Mouse (Mus musculus): ENCODE data around the gene Grap.
"Not testable (repeated sequence)": the region's sequence is repeated elsewhere in the genome, so short reads cannot be mapped to it uniquely, and the experiment has no call there.

Gene Grap

DNA sequence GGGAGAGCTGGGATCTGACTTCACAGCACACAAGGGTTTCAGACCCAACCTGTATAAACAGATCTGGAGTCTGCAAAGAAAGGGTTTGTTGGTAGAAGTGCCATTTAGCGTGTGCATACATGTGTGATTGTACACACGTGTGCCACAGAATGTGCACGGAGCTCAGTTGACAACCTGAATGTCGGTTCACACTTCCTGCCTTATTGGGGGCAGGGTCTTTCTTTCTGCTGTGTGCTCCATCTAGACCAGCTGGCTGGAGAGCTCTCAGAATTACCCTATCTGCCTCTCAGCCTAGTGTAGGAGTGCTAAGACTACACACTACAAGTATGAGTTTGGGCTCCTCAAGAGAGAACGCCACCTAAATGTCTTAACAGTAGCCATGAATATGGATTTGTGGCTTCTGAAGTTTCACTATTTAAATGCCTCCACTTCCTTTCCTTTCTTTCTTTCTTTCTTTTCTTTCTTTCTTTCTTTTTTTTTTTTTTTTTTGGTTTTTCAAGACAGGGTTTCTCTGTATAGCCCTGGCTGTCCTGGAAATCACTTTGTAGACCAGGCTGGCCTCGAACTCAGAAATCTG, 13.4 kb upstream of the Grap start:
- DNase-seq, result no peak

DNA sequence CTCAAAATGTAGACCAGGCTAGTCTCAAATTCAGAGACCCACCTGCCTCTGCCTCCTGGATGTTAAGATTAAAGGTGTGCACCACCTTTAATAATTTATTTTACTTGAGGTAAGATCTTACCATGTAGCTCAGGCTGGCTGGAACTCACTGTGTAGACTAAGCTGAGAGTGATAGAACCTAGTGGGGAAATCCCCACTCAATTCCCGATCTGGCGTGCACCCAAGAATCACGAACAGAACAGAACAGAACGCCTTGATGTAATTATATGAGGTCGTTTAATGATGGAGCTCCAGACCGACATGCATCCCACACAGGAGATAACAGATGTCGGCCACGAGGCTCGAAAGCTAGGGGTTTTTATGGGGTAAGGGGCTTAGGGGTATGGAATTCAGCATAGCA, 12.5 kb upstream of the Grap start:
- DNase-seq, result not testable (repeated sequence)

DNA sequence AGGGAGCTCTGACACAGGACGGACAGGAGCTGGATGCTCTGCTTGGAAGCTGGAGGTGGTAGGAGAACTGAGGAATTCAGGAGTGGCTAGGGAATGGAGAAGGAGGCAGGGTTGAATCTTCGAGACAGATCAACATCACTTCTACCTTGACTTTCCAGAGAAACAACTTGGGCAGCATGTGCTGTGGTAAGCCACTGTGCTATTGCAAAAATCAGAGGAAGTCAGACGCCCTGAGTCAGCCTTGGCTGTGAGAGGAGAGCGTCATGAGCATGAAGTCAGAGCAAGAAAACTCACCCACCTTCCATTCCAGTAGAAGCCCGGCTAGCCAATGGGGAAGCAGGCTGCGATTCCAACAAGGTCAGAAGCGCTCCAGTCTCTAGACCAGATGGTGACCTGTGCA, 11.0 kb upstream of the Grap start:
- DNase-seq, result no peak

DNA sequence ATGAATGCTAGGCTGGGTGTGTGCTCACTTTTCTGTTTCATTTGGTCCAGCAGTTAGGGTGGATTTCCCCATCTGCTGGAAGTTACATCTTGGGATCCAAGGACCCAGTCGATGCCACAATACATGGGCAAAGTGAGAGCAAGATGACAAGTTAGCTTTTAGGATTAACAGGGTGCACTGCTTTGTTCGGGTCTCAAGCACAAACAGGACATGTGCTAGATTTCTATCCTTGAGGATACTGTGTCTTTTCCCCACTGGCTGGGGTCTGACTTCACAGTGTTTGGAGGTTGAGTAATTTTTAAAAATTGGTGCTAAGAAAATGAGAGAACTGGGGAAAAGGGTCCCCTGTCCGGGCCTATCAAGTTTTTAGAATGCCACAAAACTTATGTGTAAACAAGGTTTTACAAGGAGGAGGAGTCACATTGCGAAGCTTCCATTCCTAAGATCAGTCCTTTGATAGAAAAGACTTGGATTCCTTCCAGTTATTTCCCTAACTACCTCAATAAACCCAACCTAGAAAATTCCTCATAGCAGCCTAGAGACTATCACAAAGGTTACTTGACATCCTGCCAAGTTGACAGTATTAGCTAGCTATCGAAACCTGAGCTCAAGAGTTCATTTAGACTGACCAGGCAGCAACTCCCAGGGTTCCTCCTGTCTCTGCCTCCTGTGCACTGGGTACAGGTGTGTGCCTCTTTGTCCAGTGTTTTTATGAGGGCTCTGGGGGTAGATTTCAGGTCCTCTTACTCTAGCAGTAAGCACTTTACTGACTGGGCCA, 9.7 kb upstream of the Grap start:
- DNase-seq, result no peak

DNA sequence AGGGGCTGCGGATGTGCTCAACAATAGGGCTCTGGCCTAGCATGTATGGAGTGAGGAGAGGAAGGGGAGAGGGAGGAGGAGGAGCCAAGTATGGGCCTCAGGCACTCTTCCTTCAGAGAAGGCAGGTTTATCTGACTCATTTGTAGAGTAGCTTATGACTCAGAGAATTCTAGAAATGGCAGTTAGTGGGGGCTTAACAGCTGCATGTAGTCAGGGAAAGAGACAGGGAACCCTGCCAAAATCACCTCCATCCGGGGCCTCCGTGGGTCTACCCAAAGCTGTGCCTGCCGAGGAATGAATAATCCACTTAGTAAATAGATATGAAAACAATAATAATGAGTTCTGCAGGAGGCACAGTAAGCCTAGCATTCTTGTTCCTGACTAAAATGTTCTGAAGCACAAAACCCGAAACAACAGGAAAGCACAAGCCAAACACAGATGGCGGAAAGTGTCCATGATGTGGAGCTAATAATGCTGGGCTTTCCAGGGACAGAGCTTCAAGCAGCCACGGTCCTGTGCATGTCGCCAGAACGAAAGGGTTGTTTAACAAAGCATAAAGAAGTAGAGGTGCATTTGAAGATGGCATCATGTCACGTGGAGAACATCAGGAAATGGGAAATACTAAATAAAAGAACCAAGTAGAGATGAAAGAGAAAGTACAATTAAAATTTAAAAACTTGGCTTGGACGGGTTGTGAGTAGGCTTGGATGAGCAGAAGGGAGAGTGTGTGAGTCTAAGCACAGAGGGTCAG, 8.3 kb upstream of the Grap start:
- DNase-seq, result peak; percentile 57

DNA sequence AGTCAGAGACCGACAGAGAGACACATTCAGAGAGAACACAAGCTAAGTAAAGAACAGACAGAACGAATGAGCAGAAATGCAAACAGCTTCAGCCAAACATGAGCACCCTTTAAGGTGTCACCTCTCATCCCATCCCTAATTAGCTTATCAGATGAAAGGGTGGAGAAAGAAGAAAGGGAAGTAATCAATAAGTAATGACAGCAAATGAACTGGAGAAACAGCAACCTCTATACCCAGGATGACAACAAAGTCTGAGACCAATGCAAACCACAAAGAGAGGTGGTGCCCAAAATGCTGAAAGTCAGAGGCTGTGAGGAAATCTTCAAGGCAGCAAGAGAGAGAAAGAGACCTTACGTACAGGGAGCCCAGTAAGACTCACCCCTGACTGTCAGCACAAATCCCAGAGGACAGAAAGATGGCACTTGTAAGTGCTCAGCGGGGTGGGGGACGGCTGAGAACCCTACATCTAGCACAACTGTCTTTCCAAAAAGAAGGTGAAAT, 7.7 kb upstream of the Grap start:
- no peak for DNase-seq

DNA sequence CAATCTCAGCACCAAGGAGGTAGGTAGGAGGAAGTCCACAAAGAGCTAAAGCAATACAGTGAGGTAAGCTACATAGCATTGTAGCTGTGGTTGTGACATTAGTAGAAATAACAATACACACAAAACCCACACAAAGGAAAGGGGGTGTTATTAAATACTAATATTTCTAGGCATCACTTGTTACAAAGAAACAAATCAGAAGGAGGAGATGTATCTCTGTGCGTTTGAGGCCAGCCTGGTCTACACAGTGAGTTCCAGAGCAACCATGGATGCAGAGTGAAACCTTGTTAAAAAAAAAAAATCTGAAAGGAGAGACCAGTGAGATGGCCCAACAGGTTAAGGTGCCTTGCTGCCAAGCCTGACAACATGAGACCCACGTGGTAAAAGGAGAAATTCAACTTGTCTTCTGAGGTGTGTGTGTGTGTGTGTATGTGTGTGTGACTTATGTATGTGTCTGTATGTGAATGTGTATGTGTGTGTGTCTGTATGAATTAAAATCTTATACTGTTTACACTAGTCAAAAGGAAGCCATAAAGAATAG, 6.5 kb upstream of the Grap start:
- DNase-seq, result no peak

DNA sequence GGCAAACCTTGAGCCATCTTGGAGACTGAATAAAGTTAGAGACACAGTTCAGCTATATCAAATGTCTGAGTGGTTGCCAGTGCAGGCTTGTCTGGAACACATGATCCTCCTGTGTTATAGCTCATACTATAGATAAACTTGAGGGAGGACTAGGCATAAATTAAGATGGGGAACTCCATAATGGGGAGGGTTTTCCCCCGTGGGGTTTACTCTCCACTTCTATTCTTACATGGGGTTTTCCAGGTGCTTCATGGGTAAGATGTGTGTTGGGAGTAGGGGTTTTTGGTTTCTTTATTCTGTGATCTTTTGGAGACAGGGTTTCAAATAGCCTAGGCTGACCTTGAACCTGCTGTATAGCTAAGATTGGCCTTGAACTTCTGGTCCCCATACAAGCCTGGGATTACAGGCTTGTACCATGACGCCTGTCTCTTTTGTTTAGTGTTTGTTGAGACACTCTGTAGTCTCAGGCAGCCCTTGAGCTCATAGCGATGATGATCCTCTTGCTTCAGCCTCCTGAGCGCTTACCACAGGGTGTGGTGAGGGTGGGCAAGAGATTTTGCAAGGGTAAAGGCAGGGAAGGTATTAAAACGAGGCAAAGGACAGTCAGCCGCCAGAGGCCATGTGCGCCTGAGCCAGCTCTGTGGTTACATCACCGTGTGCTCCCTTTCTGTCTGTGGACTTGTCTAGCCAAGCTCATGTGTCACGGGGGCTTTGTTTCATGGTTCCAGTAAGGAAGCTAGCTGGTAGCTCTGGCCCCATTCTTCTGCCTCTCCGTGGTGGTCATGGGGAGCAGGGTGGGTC, 5.8 kb upstream of the Grap start:
- DNase-seq, result no peak

DNA sequence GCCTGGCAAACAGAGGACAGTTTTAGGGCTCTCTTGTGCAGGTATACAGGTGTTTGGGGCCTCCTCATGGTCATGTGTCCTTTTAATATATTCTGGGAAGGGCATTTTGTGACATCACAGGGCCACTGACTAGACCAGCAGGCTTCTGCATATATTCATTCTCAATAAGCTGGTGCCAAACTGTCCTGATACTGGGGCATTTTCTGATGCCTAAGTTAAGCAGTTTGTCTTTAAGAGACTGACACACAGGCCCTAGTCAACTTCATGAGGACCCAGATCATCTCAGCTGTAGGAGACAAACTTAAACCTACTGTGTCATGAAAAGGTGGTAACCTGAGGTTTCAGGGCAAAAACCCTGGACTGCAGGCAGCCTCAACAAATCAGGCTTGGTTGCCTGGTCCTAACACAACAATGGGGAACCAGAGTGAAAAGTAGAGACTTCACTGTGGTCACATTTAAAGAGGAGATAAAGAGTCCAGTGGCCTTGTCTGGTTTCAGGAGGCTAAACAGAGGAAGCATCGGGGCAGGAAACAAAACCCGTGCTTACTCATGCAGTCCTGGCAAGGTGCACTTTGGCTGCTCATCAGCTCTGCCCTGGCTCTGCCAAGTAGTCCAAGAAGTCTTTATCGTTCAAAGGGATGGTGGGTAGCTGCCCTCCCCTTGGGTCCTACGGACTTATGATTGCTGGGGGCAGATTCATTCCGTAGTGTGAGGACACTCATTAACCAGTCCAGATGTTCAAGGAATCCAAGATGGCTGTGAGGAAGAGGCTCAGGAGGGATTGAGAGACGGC, 4.9 kb upstream of the Grap start:
- DNase-seq, result peak; percentile 29

DNA sequence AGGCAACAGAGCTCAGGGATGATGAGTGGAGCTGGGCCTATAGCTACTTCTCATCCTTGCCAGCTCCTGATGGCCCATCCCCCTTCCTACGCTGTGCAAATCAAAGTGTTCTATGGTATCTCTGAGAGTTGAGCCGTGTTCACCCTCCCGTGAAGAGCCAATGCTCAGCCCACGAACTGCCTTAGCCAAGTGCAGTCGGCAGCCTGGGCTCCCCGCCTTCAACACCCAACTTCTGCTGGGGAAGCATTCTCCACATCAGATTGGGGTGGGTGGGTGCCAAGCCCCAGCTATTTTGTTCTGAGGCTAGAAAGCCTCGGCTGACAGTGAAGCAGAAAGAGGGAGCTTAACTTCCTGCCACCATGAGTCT, 4.3 kb upstream of the Grap start:
- no peak for DNase-seq

DNA sequence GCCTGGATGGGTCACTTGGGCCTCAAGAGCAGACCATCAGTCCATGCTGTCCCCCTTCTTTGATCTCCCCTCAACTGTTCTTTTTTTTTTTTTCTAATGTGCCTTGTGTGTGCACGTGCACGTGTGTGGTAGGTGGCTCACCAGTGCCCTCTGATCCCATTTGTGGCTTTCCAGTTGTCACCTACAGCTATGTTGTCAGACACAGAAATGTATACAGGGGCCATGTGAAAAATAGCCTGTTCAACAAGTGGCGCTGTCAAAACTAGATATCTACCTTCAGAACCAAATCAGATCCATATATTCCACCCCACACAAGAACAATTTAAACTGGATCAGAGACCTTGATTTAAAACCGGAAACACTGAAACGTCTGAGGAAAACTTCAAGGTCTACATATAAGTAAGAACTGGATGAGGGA, 3.9 kb upstream of the Grap start:
- DNase-seq, result no peak

DNA sequence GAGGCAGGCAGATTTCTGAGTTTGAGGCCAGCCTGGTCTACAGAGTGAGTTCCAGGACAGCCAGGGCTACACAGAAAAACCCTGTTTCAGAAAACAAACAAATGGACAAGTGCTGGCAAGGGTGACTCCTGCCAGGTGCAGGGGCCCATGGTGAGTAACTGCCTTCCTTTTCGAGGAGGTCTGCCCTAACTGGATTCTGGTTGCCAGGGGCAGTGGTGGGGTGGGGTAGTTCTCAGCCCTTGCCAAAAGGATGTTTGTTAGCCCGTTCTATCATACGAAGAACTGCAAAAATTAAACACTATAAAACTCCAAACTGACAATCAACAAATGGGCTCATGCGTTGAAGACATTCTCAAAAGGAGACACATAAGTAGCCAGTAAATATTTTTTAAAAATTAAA, 3.4 kb upstream of the Grap start:
- DNase-seq, result no peak

DNA sequence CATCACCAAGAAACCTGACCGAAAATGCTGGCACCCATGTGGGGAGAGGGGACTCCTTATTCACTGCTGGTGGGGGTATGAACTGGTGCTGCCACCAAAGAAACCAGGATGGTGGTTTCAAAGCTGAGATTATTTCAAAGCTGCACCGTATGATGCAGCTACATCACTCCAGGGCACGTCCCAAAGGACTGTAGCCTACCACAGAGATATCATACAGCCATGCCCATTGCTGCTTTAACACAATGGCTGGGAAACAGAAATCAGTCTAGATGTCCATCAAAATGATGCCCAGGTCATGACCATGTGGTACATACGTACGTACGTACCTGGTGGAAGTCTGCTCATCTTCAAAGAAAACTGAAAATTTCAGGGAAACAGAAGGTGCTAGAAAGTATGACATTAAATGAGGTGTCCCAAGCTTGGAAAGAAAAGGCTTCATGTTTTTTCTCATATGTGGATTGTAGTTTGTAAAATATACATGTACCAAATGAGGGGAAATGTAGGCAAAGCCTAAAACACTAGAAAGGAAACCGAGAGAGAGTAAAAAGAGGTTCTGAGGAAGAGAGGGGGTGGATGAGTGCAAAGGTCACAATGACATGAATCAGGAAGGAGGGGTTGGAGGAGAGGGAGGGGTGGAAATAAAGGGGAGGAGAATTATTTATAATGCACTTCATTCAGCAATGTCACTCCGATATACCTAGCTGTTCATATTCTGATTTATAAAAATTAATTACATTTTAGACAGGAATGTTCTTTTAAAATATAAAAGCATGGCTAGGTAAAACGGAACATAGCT, 2.4 kb upstream of the Grap start:
- no peak for DNase-seq

DNA sequence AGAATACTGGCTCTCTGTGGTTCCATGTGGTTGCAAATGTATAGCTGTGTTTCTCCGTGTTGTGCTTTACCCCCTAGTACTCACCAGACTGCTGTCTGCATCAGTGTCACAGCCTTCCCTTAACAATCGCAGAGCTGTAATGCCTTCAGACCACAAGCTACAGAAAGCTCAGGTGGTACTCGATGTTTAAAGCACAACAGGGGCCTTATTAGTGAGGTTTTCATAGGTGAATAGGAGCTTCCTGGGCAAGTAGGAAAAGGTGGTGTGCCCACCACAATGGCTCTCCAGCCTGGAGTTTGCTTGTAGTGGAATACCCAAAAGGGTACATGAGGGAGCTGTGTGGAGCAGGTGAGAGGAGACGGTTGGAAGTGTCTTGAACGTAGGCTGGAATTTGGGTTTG, 849 bp upstream of the Grap start:
- no peak for DNase-seq

DNA sequence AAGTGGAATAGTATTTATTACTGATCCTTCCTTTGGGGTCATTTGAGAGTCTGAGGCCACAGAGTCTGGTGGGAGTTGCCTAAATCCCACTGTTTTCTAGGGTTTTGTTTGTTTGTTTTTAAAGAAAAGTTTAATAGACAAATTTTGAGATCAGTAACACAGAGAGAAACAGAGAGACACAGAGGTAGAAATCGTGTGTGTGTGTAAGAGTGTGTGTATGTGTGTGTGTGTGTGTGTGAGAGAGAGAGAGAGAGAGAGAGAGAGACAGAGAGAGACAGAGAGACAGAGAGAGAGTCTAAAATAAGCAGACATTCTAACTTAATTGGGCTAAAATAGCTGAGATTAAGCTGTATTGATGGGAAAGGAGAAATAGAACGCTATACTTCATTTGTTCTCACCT, 503 bp downstream of the Grap start:
- no peak for DNase-seq

DNA sequence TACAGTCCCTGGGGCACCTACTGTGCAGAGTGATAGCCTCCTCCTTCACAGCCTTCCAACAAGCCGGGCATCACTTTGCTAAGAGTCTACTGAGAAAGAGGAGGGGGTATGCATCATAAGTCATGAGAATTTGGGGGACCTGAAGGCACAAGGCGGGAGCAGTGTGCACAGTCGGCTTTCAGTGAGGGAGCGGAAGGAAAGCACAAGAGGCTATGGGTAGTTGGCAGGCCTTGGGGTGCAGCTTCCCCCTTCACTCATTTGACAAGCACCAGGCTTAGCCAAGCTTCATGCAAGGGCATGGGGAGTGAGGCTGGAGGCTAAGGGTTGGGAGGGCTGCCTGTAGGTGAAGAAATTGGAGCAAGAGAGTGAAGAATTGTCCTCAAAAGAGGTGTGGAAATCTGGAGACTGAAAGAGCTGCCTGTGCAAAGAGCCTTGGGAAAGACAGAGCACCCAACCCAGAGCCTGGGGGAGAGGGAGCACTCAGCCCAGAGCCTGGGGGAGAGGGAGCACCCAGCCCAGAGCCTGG, 1.8 kb downstream of the Grap start:
- no peak for DNase-seq

DNA sequence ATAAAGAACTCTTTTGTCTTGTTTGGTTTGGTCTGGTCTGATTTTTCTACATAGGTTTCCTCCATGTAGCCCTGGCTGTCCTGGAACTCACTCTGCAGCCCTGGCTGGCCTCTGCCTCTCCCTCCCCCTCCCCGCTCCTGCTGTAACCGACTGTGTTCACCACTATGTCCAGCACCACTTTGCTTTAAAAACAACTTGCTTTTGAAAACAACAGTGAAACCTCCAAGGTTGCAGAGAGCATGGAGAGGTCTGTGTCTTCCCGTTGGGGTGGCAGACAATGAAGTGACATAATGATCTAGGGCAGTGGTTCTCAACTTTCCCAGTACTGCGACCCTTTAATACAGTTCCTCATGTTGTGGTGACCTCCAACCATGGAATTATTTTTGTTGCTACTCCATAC, 2.6 kb downstream of the Grap start:
- no peak for DNase-seq

DNA sequence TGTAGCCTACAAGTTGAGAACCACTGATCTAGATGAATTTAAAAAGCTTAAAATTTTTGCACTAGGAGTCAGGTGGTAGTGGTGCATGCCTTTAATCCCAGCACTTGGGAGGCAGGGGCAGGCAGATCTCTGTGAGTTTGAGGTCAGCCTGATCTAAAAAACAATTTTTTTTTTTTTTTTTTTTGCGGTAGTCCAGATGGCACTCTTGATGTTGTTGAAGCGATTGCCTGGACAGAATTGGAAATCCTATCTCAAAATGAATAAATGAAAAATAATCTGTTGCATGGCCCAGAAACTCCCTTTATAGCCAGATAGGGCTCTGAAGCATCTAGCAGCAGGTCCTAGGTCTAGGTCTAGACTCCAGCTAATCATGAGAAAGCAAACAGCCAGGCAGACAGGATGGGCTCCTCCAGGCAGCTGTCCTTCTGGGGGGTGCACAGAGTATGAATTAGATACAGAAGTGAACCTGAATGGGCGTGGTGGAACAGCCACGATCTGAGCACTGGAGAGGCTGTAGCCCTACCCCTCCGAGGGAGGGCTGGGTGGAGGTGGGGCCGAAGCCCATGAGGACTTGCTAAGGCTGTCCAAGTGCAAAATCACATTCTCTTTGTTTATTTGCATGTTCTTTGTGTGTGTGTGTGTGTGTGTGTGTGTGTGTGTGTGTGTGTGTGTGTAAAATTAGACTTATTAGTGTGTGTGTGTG, 3.2 kb downstream of the Grap start:
- DNase-seq, result no peak

DNA sequence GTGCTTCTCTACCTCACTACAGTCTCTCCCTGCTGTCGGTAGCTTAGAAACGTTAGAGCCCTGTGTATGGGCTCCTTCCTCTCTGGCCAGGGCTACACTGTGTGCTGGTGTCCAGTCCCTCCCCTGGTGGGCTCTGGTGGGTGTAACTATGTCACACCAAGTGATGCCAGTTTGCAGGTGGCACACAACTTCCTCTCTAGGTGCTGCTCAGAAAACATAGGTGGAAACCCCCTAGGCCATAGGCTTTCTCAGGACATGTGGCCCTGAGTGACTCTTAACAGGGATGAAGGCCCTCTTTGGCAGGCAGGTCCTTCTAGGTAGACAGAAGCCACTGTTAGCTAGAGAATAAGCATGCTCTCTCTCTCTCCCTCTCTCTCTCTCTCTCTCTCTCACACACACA, 4.4 kb downstream of the Grap start:
- no peak for DNase-seq

DNA sequence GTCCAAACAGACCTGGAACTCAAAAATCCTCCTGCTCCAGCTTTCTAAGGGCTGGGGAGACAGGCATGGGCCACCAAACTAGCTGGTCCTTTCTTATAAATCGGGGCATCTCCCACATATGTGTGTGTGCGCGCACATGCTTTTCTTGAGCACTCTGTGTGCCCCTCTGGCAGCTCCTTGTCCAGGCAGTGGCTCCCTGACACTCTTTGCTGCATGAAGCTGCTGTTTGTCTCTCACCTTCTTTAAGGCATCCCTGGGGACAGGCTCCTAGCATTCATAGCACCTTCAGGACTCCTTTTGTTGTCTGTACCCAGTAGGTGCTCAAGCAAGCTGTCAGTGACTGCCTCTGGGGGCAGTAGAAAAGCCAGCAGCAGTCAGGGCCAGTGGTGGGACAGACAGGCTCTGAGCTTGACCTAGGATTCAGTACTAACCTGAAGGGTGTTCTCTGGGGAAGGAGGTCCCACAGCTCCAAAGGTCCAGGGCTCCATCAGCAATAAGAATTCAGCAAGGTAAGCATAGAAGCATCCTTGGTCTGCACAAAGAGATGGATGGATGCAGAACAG, 5.4 kb downstream of the Grap start:
- no peak for DNase-seq

Data from lung, postnatal 10 days (tissue).